8 mouse cellular contexts compared by ENCODE assay signal in genomic region chr19:55745192-55745578, GRCm38 (mm10). TPM values are rescaled to one million over a fixed set of nuclear protein-coding genes. Genes with fewer than 3 reads are reported as not detected.
DNase-seq lines count a peak whose midpoint lies in the region; ATAC-seq lines count a peak whose summit lies in the region.

No protein-coding gene starts in this region.

- peak overlapping the region; percentile 97 for H3K27ac ChIP-seq in heart, embryonic 13.5 days (replicated peaks)
- H3K27ac ChIP-seq in embryonic facial prominence, embryonic 15.5 days (replicated peaks): peak overlapping the region; percentile 99
- no peak overlapping the region for H3K27ac ChIP-seq in intestine, embryonic 16.5 days (ENCODE audit: low read length)
- H3K27ac ChIP-seq in neural tube, embryonic 11.5 days (ENCODE audit: low read depth, low read length): no peak overlapping the region

- no peak for DNase-seq in heart, postnatal 14 days
- peak; percentile 33 for DNase-seq in neural tube, embryonic 11.5 days (ENCODE audit: low spot score)
- DNase-seq in frontal cortex, postnatal 25 days (ENCODE audit: low spot score in 2 of 2): no peak
- no peak for DNase-seq in urinary bladder, postnatal 36 days (ENCODE audit: low spot score in 2 of 2)
- DNase-seq in cerebellum, postnatal 36 days: no peak

- H3K4me1 ChIP-seq in heart, embryonic 13.5 days: peaks cover 59% of the 10 kb centered on the region
- H3K4me1 ChIP-seq in embryonic facial prominence, embryonic 15.5 days: peaks cover 55% of the 10 kb centered on the region
- peaks cover 47% of the 10 kb centered on the region for H3K4me1 ChIP-seq in intestine, embryonic 16.5 days (ENCODE audit: control insufficient read depth, insufficient read depth, low read length)
- H3K4me1 ChIP-seq in neural tube, embryonic 11.5 days (ENCODE audit: control insufficient read depth, insufficient read depth, low read length): peaks cover 47% of the 10 kb centered on the region

- intact Hi-C loops in heart, postnatal 14 days (cut with DNase I): loop anchor here (5.0 to 10.0 kb wide), 3 partner anchors 37 to 390 kb away; no protein-coding TSS in a partner anchor

- peak overlapping the region; percentile 91 for H3K4me3 ChIP-seq in heart, embryonic 13.5 days
- H3K4me3 ChIP-seq in embryonic facial prominence, embryonic 15.5 days (replicated peaks): peak overlapping the region; percentile 83
- peak overlapping the region; percentile 94 for H3K4me3 ChIP-seq in intestine, embryonic 16.5 days (ENCODE audit: low read length)
- peak overlapping the region; percentile 73 for H3K4me3 ChIP-seq in neural tube, embryonic 11.5 days (ENCODE audit: low read depth, low read length)

- H3K9me3 ChIP-seq in heart, embryonic 13.5 days: no peaks in the 10 kb centered on the region
- H3K9me3 ChIP-seq in embryonic facial prominence, embryonic 15.5 days (replicated peaks): no peaks in the 10 kb centered on the region
- no peaks in the 10 kb centered on the region for H3K9me3 ChIP-seq in intestine, embryonic 16.5 days (ENCODE audit: control insufficient read depth, low read length)
- H3K9me3 ChIP-seq in neural tube, embryonic 11.5 days (ENCODE audit: control insufficient read depth, low read length): no peaks in the 10 kb centered on the region

- peak overlapping the region; percentile 94 for H3K4me2 ChIP-seq in heart, embryonic 13.5 days
- peak overlapping the region; percentile 74 for H3K4me2 ChIP-seq in embryonic facial prominence, embryonic 15.5 days (replicated peaks)
- H3K4me2 ChIP-seq in intestine, embryonic 16.5 days (ENCODE audit: low read depth, low read length): peak overlapping the region; percentile 87
- peak overlapping the region; percentile 93 for H3K4me2 ChIP-seq in neural tube, embryonic 11.5 days (ENCODE audit: low read depth)

- H3K36me3 ChIP-seq in heart, embryonic 13.5 days: no peaks in the 10 kb centered on the region
- no peaks in the 10 kb centered on the region for H3K36me3 ChIP-seq in embryonic facial prominence, embryonic 15.5 days
- no peaks in the 10 kb centered on the region for H3K36me3 ChIP-seq in intestine, embryonic 16.5 days (ENCODE audit: control insufficient read depth, insufficient read depth, low read length)
- no peaks in the 10 kb centered on the region for H3K36me3 ChIP-seq in neural tube, embryonic 11.5 days (ENCODE audit: control insufficient read depth, insufficient read depth, low read length)

- peak overlapping the region; percentile 97 for H3K9ac ChIP-seq in heart, embryonic 13.5 days
- H3K9ac ChIP-seq in embryonic facial prominence, embryonic 15.5 days: peak overlapping the region; percentile 89
- peak overlapping the region; percentile 99 for H3K9ac ChIP-seq in intestine, embryonic 16.5 days (ENCODE audit: low read depth, low read length)
- H3K9ac ChIP-seq in neural tube, embryonic 11.5 days (ENCODE audit: low read length): peak overlapping the region; percentile 76

- ATAC-seq in heart, embryonic 13.5 days (ENCODE audit: extremely low read depth, insufficient number of reproducible peaks, low FRiP score, low TSS enrichment): no peak
- no peak for ATAC-seq in embryonic facial prominence, embryonic 15.5 days (ENCODE audit: insufficient number of reproducible peaks, low FRiP score, low TSS enrichment, low read depth)
- ATAC-seq in intestine, embryonic 16.5 days: no peak
- no peak for ATAC-seq in neural tube, embryonic 11.5 days (ENCODE audit: insufficient read depth, low FRiP score, low TSS enrichment)

- WGBS in heart, embryonic 13.5 days: 29% methylated on average over 9 of the region's 9 CpGs
- WGBS in embryonic facial prominence, embryonic 15.5 days: 24% methylated on average over 9 of the region's 9 CpGs
- 25% methylated on average over 9 of the region's 9 CpGs for WGBS in intestine, embryonic 16.5 days
- whole genome bisulfite sequencing in neural tube, embryonic 11.5 days: 5% methylated on average over 9 of the region's 9 CpGs

- H3K27me3 ChIP-seq in heart, embryonic 13.5 days (replicated peaks): no peaks in the 10 kb centered on the region
- no peaks in the 10 kb centered on the region for H3K27me3 ChIP-seq in embryonic facial prominence, embryonic 15.5 days
- H3K27me3 ChIP-seq in intestine, embryonic 16.5 days (replicated peaks; ENCODE audit: control insufficient read depth, insufficient read depth, low read length): no peaks in the 10 kb centered on the region
- H3K27me3 ChIP-seq in neural tube, embryonic 11.5 days (ENCODE audit: control insufficient read depth, insufficient read depth, low read length): no peaks in the 10 kb centered on the region

RNA-seq across cellular contexts. Expression of gene Tcf7l2, which starts 3.6 kb away (rescaled TPM):
- polyA plus RNA-seq in heart, embryonic 13.5 days (2015; fragmentation: Nextera tagmentation; extraction: Ambion mirVana): 42.6 and 43.8 TPM in 2 replicates
- 10 to 100 TPM; 15.7 to 22.7 TPM for total RNA-seq in heart, postnatal 14 days (2021)
- 101 and 108 TPM in 2 replicates for polyA plus RNA-seq in embryonic facial prominence, embryonic 15.5 days (2015; fragmentation: Nextera tagmentation; extraction: Ambion mirVana)
- polyA plus RNA-seq in intestine, embryonic 16.5 days (2015; fragmentation: Nextera tagmentation; extraction: Ambion mirVana): 57.1 and 58.4 TPM in 2 replicates
- polyA plus RNA-seq in neural tube, embryonic 11.5 days (2014; fragmentation: Nextera tagmentation; extraction: Ambion mirVana): 60.5 and 60.6 TPM in 2 replicates

Comparison
In these comparisons a context has a peak if more than half of its experiments do, and no peak if none do; other contexts are left out.
1. H3K27ac ChIP-seq: peak in heart, embryonic 13.5 days (single experiment) and embryonic facial prominence, embryonic 15.5 days (single experiment); none in intestine, embryonic 16.5 days (single experiment) and neural tube, embryonic 11.5 days (single experiment).
2. Peak in every context shown above with its lines, with median percentiles within 50 percentile points of each other: H3K4me2 ChIP-seq, H3K4me3 ChIP-seq and H3K9ac ChIP-seq.